Mouse (Mus musculus): ENCODE measurements around the gene Rims3. TPM values are rescaled to one million over a fixed set of nuclear protein-coding genes. Genes with fewer than 3 reads are reported as not detected.
A peak's percentile ranks its signal among the peaks of the same experiment; 100 is the strongest.

Rims3 gene
- polyA plus RNA-seq, 1 experiment from 2014 or later, result 11.9 TPM

- Histone ChIP-seq H3K27me3 (0 out of 2 replicates have a peak, but pooled peaks cover 2% of the 10 kb centered on the region), H3K27ac (no peak overlapping the region), H3K9me3 (no peaks in the 10 kb centered on the region), H3K4me3 (no peak overlapping the region), H3K4me2 (no peak overlapping the region), H3K4me1 (replicated peaks) (peaks cover 21% of the 10 kb centered on the region), H3K9ac (no peak overlapping the region), H3K36me3 (no peaks in the 10 kb centered on the region)
- no peak for ATAC-seq (ENCODE audit: low FRiP score)
- 76% methylated on average over 7 of the region's 7 CpGs for WGBS
Measured at GRCm38 (mm10) chr4:120895810-120896584, 41.4 kb downstream of the Rims3 start.

DNA sequence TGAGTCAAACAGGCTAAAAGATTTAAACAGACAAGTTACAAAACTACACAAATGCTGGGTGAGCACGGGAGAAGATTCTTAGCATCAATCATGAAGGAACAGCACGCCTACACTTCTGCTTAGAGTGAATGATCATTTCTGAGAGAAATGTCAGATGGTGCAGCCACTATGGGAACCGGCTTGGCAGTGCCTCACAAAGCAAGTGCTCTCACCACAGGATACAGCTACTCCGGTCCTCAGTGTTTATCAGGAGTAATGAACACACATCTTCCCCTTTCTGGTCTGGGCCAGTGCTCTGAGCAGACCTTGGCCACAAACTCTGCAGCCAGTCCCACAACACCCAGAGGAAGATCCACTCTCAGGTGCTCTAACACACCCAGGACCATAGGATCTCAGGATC lies 49.9 kb downstream of the Rims3 start:
- WGBS, result 71% methylated on average over 4 of the region's 4 CpGs
- Histone ChIP-seq H3K27me3 (no peaks in the 10 kb centered on the region), H3K27ac (no peak overlapping the region), H3K9me3 (no peaks in the 10 kb centered on the region), H3K4me1 (replicated peaks) (no peaks in the 10 kb centered on the region; the same call in 1 of the 2 replicates), H3K9ac (no peak overlapping the region), H3K4me2 (no peak overlapping the region), H3K36me3 (no peaks in the 10 kb centered on the region), H3K4me3 (no peak overlapping the region)
- no peak for ATAC-seq (ENCODE audit: low FRiP score)

- 82% methylated on average over 5 of the region's 5 CpGs for WGBS
- Histone ChIP-seq H3K27ac (no peak overlapping the region), H3K9me3 (no peaks in the 10 kb centered on the region), H3K4me1 (replicated peaks) (no peaks in the 10 kb centered on the region; the same call in 1 of the 2 replicates), H3K9ac (no peak overlapping the region), H3K4me3 (no peak overlapping the region), H3K36me3 (no peaks in the 10 kb centered on the region), H3K4me2 (no peak overlapping the region), H3K27me3 (no peaks in the 10 kb centered on the region)
- ATAC-seq (ENCODE audit: low FRiP score), result no peak
Measured at GRCm38 (mm10) chr4:120905644-120906043, 51.0 kb downstream of the Rims3 start.

DNA sequence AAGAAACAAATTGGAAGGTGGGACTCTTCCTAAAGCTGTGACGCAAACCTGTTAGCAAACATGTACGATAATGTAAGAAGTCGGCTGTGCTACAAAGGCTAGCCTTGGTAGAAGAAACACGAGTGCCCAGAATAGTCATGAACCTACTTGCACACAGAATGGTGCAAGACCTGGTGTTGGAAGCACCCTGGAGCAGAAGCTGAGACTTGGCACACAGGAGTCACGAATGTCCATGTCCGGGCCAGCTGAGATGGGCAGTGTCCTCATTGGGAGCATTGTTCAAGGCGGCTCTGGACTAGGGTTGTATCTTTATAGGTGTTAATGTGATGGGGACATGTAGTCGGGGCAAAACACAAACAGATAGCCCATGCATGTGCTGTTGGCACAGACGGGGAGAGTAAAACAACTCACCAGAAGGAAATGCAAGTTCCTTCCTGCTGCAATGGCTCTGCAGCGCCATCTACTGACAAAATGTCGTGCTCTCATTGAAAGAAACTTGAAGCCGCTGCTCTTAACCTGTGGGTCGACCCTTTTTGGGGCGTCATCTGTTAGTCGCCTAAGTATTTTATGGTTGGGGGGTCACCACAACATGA lies 55.0 kb downstream of the Rims3 start:
- Histone ChIP-seq H3K4me3 (no peak overlapping the region), H3K36me3 (no peaks in the 10 kb centered on the region), H3K4me1 (replicated peaks) (no peaks in the 10 kb centered on the region; the same call in 1 of the 2 replicates), H3K9ac (no peak overlapping the region), H3K27ac (no peak overlapping the region), H3K4me2 (no peak overlapping the region), H3K27me3 (0 out of 2 replicates have a peak, but pooled peaks cover 3% of the 10 kb centered on the region), H3K9me3 (no peaks in the 10 kb centered on the region)
- peak; percentile 52; the same call in 1 of the 2 replicates for ATAC-seq (ENCODE audit: low FRiP score)
- WGBS, result 32% methylated on average over 15 of the region's 15 CpGs

DNA sequence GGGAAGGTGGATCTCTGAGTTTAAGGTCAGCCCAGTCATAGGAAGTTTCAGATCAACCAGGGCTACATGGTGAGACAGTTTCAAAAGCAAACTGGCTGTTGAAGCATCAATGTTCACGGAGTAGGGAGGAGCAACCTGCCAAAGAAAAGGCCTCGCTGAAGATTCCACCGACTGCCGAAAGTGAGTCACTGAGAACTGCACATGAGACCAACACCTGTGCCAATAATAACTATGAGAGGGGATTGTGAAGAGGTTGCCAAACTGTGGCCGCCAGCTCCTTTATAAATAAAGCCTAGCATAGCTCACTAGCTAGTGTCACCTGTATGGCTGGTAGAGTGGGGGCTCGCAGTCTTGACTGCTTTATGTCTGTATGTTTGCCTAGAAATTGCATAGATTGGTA lies 56.5 kb downstream of the Rims3 start:
- H3K36me3 ChIP-seq, result no peaks in the 10 kb centered on the region
- H3K9ac ChIP-seq, result 0 out of 2 replicates have a peak overlapping the region, but pooled peaks have one; percentile 39
- no peak for ATAC-seq (ENCODE audit: low FRiP score)
- no peak overlapping the region for H3K4me2 ChIP-seq
- H3K9me3 ChIP-seq, result no peaks in the 10 kb centered on the region
- 0 out of 2 replicates have a peak, but pooled peaks cover 3% of the 10 kb centered on the region for H3K27me3 ChIP-seq
- WGBS, result 87% methylated on average over 6 of the region's 6 CpGs
- no peak overlapping the region for H3K27ac ChIP-seq
- H3K4me3 ChIP-seq, result no peak overlapping the region
- no peaks in the 10 kb centered on the region; the same call in 1 of the 2 replicates for H3K4me1 ChIP-seq (replicated peaks)

- no peak overlapping the region for H3K4me2 ChIP-seq
- H3K36me3 ChIP-seq, result no peaks in the 10 kb centered on the region
- WGBS, result 53% methylated on average over 4 of the region's 4 CpGs
- ATAC-seq (ENCODE audit: low FRiP score), result no peak
- H3K27ac ChIP-seq, result no peak overlapping the region
- 0 out of 2 replicates have a peak, but pooled peaks cover 3% of the 10 kb centered on the region for H3K27me3 ChIP-seq
- H3K9me3 ChIP-seq, result no peaks in the 10 kb centered on the region
- H3K4me1 ChIP-seq (replicated peaks), result no peaks in the 10 kb centered on the region; the same call in 1 of the 2 replicates
- no peak overlapping the region for H3K4me3 ChIP-seq
- no peak overlapping the region for H3K9ac ChIP-seq
Measured at GRCm38 (mm10) chr4:120912866-120913265, 58.2 kb downstream of the Rims3 start.

GRCm38 (mm10) chr4:120913443-120913842 lies 58.8 kb downstream of the Rims3 start:
- WGBS, result 69% methylated on average over 8 of the region's 8 CpGs
- Histone ChIP-seq H3K36me3 (no peaks in the 10 kb centered on the region), H3K9ac (no peak overlapping the region), H3K4me3 (no peak overlapping the region), H3K27ac (no peak overlapping the region), H3K4me1 (replicated peaks) (no peaks in the 10 kb centered on the region; the same call in 1 of the 2 replicates), H3K4me2 (no peak overlapping the region), H3K27me3 (0 out of 2 replicates have a peak, but pooled peaks cover 3% of the 10 kb centered on the region), H3K9me3 (no peaks in the 10 kb centered on the region)
- ATAC-seq (ENCODE audit: low FRiP score), result no peak

DNA sequence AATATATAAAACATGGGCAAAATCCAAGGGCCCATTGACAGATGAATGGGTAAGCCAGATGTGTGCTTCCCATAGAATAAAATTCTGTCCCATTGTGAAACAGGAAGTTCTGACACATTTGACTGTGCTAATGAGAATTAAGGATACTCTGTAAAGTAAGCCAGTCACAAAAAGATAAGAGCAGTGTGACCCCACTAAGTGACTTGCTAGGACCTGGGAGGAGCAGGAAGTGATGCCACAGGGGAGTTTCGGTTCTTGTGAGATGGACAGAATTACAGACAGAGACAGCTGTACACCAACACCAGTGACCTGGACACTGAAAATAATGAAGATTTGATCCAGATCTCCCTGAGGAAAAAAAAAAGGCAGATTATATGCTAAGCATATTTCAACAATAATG lies 59.2 kb downstream of the Rims3 start:
- Histone ChIP-seq H3K9ac (no peak overlapping the region), H3K4me2 (no peak overlapping the region), H3K4me3 (no peak overlapping the region), H3K27me3 (0 out of 2 replicates have a peak, but pooled peaks cover 3% of the 10 kb centered on the region), H3K4me1 (replicated peaks) (no peaks in the 10 kb centered on the region; the same call in 1 of the 2 replicates), H3K27ac (no peak overlapping the region), H3K36me3 (peaks cover 3% of the 10 kb centered on the region; the same call in 1 of the 2 replicates), H3K9me3 (no peaks in the 10 kb centered on the region)
- ATAC-seq (ENCODE audit: low FRiP score), result no peak
- 83% methylated on average over 1 of the region's 1 CpGs for WGBS

- H3K27me3 ChIP-seq, result 0 out of 2 replicates have a peak, but pooled peaks cover 3% of the 10 kb centered on the region
- H3K4me2 ChIP-seq, result no peak overlapping the region
- peaks cover 9% of the 10 kb centered on the region for H3K36me3 ChIP-seq
- no peak overlapping the region for H3K4me3 ChIP-seq
- no peak overlapping the region for H3K9ac ChIP-seq
- 79% methylated on average over 4 of the region's 4 CpGs for WGBS
- no peaks in the 10 kb centered on the region; the same call in 1 of the 2 replicates for H3K4me1 ChIP-seq (replicated peaks)
- no peak overlapping the region for H3K27ac ChIP-seq
- no peaks in the 10 kb centered on the region for H3K9me3 ChIP-seq
- no peak for ATAC-seq (ENCODE audit: low FRiP score)
Measured at GRCm38 (mm10) chr4:120914501-120914900, 59.9 kb downstream of the Rims3 start.

DNA sequence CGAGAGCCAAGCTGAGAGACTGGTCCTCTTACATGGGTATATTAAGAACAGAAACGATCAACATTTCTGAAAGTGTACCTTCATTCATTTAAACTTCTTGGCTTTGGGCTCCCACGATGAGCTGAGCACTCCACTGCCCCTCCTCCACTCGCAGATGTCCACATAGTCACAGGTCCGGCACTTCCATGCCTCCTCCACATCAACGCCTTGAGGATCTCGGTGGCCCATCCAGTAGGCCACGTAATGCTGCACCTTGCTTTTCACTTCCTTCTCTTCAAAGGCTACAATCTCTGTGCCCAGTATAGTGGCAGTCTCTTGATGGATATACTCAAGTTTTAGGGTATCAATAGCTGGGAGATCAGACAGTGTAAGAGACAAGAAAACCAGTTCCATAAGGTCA lies 66.8 kb downstream of the Rims3 start:
- H3K9ac ChIP-seq, result no peak overlapping the region
- H3K36me3 ChIP-seq, result peaks cover 43% of the 10 kb centered on the region
- ATAC-seq (ENCODE audit: low FRiP score), result no peak
- no peak overlapping the region for H3K27ac ChIP-seq
- H3K4me3 ChIP-seq, result no peak overlapping the region
- no peaks in the 10 kb centered on the region for H3K27me3 ChIP-seq
- WGBS, result 98% methylated on average over 8 of the region's 8 CpGs
- H3K4me2 ChIP-seq, result no peak overlapping the region
- peaks cover 17% of the 10 kb centered on the region for H3K4me1 ChIP-seq (replicated peaks)
- H3K9me3 ChIP-seq, result 0 out of 2 replicates have a peak, but pooled peaks cover 18% of the 10 kb centered on the region

- WGBS, result under 1% methylated on average over 33 of the region's 33 CpGs
- peak within 1 kb of the TSS; percentile 92 for H3K27ac ChIP-seq
- no peaks in the 10 kb centered on the region for H3K27me3 ChIP-seq
- peak within 1 kb of the TSS; percentile 69 for H3K4me2 ChIP-seq
- peaks cover 17% of the 10 kb centered on the region for H3K4me1 ChIP-seq (replicated peaks)
- H3K36me3 ChIP-seq, result peaks cover 31% of the 10 kb centered on the region
- H3K9ac ChIP-seq, result peak within 1 kb of the TSS; percentile 84
- peak; percentile 99 for ATAC-seq (ENCODE audit: low FRiP score)
- H3K9me3 ChIP-seq, result 0 out of 2 replicates have a peak, but pooled peaks cover 18% of the 10 kb centered on the region
- peak within 1 kb of the TSS; percentile 65 for H3K4me3 ChIP-seq
Measured at GRCm38 (mm10) chr4:120924554-120925299, 70.1 kb downstream of the Rims3 start, which contains the start of gene Exo5. Gene Exo5 (minus strand): TSS chr4:120925017.

- H3K9me3 ChIP-seq, result 0 out of 2 replicates have a peak, but pooled peaks cover 18% of the 10 kb centered on the region
- H3K36me3 ChIP-seq, result peaks cover 26% of the 10 kb centered on the region
- H3K9ac ChIP-seq, result peak overlapping the region; percentile 84
- ATAC-seq (ENCODE audit: low FRiP score), result peak; percentile 63
- 17% methylated on average over 3 of the region's 3 CpGs for WGBS
- peak overlapping the region; percentile 92 for H3K27ac ChIP-seq
- peaks cover 17% of the 10 kb centered on the region for H3K4me1 ChIP-seq (replicated peaks)
- peak overlapping the region; percentile 69 for H3K4me2 ChIP-seq
- peak overlapping the region; percentile 65 for H3K4me3 ChIP-seq
- H3K27me3 ChIP-seq, result no peaks in the 10 kb centered on the region
Measured at GRCm38 (mm10) chr4:120925386-120925785, 70.8 kb downstream of the Rims3 start.

Measured in hindbrain, embryonic 13.5 days (tissue).